Mouse (Mus musculus) cerebellum, adult 2 months (tissue): ENCODE measurements around the gene Dapp1.

Source experiments
- CTCF ChIP-seq: fragments of 200-500 bp; IDR thresholded peaks from 2 replicates; pipeline ENCODE4 v1.5.1; 2011; ENCODE audit warnings: low read depth, mild to moderate bottlenecking, control low read depth, low read length, moderate library complexity, borderline replicate concordance; ENCODE audit not compliant: insufficient read depth
- POLR2A ChIP-seq: fragments of 200-500 bp; IDR thresholded peaks from 2 replicates; pipeline ENCODE4 v1.6.1; 2011; ENCODE audit warnings: low read length, control low read depth, borderline replicate concordance; ENCODE audit not compliant: insufficient read depth

- TF ChIP-seq CTCF: no peak
- TF ChIP-seq POLR2A: no peak
Measured at GRCm38 (mm10) chr3:137919398-137919797, 61.9 kb downstream of the Dapp1 start.
